Mouse (Mus musculus): ENCODE data around the gene Sgk2. TPM values are rescaled to one million over a fixed set of nuclear protein-coding genes. Genes with fewer than 3 reads are reported as not detected.

Sgk2 gene
- polyA plus RNA-seq, 1 experiment: 15.6 TPM

DNA sequence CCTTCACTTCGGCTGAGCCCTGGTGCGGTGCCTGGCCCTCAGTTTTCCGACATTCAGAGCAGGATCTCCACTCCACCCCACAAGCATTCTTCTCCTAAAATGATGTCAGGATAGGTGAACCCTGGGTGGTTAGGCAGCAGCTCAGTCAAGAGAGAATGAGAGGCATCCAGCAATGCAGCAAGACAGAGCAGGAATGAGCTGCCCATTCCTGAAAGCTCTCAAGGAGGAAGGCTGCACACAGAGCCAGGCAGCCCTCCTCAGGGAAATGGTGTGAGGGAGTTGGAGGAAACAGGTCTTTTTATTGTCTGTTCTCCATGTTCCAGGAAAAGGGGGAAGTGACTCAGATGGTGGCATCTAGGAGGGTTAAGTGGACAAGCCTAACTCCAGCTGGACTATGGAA lies 366 bp upstream of the Sgk2 start:
- WGBS: 47% methylated on average over 3 of the region's 3 CpGs
- no peak for DNase-seq (ENCODE audit: low read depth, low spot score)

GRCm38 (mm10) chr2:162988235-162988634 lies 1.1 kb downstream of the Sgk2 start:
- WGBS: 91% methylated on average over 4 of the region's 4 CpGs
- DNase-seq (ENCODE audit: low read depth, low spot score): no peak

- WGBS: 42% methylated on average over 6 of the region's 6 CpGs
- DNase-seq (ENCODE audit: low read depth, low spot score): no peak
These were observed 4.4 kb downstream of the Sgk2 start for GRCm38 (mm10) chr2:162991394-162992083.

DNA sequence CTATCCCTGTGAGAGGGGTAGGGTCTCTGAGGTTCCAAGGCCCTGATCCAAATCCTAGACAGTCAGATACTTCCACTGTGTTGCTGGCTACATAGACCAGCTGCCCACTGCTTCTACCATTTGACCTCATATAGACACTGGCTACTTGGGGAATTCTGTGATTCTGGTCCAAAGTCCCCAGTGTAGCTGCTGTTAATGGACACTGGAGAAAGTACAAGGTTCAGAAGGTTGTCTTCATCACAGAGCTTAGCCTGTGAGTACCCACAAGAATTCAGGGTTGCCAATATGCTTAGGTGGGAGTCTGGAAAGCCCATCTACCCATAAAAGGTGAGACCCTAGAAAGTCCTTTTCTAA lies 4.9 kb downstream of the Sgk2 start:
- no peak for DNase-seq (ENCODE audit: low read depth, low spot score)

GRCm38 (mm10) chr2:162993881-162994616 lies 6.9 kb downstream of the Sgk2 start:
- no peak for DNase-seq (ENCODE audit: low read depth, low spot score)
- WGBS: 69% methylated on average over 9 of the region's 9 CpGs

GRCm38 (mm10) chr2:162998528-162999230 lies 11.5 kb downstream of the Sgk2 start:
- no peak for DNase-seq (ENCODE audit: low read depth, low spot score)

GRCm38 (mm10) chr2:162999744-163000143 lies 12.6 kb downstream of the Sgk2 start:
- 29% methylated on average over 3 of the region's 3 CpGs for WGBS
- DNase-seq (ENCODE audit: low read depth, low spot score): no peak

More at GRCm38 (mm10) chr2:162998528-162999230, 11.5 kb downstream of the Sgk2 start:
- 37% methylated on average over 18 of the region's 18 CpGs for WGBS

- DNase-seq (ENCODE audit: low read depth, low spot score): no peak
- 75% methylated on average over 1 of the region's 1 CpGs for WGBS
These were observed 13.9 kb downstream of the Sgk2 start for GRCm38 (mm10) chr2:163001071-163001470.

GRCm38 (mm10) chr2:163007299-163007698 lies 20.2 kb downstream of the Sgk2 start:
- WGBS: 35% methylated on average over 4 of the region's 4 CpGs

GRCm38 (mm10) chr2:163016916-163017743 lies 30.0 kb downstream of the Sgk2 start, which contains the start of gene Ift52:
TSS of gene Ift52 (plus strand) at chr2:163017354.
- under 1% methylated on average over 57 of the region's 57 CpGs for WGBS
- peak; percentile 83 for DNase-seq (ENCODE audit: low read depth, low spot score)

More at GRCm38 (mm10) chr2:163007299-163007698, 20.2 kb downstream of the Sgk2 start:
- no peak for DNase-seq (ENCODE audit: low read depth, low spot score)

- DNase-seq (ENCODE audit: low read depth, low spot score): no peak
- WGBS: 85% methylated on average over 5 of the region's 5 CpGs
These were observed 44.2 kb downstream of the Sgk2 start for GRCm38 (mm10) chr2:163031289-163031688.

GRCm38 (mm10) chr2:163031757-163032156 lies 44.6 kb downstream of the Sgk2 start:
- no peak for DNase-seq (ENCODE audit: low read depth, low spot score)
- 89% methylated on average over 2 of the region's 2 CpGs for WGBS

- 68% methylated on average over 4 of the region's 4 CpGs for WGBS
- DNase-seq (ENCODE audit: low read depth, low spot score): no peak
These were observed 45.5 kb downstream of the Sgk2 start for GRCm38 (mm10) chr2:163032622-163033021.

- DNase-seq (ENCODE audit: low read depth, low spot score): no peak
- 89% methylated on average over 7 of the region's 7 CpGs for WGBS
These were observed 52.8 kb downstream of the Sgk2 start for GRCm38 (mm10) chr2:163039940-163040339.

DNA sequence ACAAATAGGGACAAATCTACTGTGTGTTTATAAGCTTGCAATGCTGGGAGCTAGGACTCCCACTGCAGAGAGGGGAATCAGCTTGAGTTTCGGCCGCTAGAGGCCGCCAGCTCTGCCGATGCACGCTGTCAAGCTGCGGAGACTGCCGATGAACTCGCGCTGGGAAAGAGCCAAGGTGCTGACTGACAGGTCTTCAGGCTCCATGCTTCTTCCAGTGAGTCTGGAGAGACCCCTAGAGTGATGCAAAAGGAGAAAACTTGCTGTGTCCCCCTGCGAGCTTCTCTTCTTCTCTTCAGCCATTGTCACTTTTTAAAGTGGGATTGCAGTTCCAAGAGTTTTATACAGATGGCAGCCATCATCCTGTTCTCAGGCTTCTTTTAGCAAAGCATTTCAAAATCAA lies 61.0 kb downstream of the Sgk2 start:
- WGBS: 3% methylated on average over 10 of the region's 10 CpGs
- peak; percentile 29 for DNase-seq (ENCODE audit: low read depth, low spot score)

DNA sequence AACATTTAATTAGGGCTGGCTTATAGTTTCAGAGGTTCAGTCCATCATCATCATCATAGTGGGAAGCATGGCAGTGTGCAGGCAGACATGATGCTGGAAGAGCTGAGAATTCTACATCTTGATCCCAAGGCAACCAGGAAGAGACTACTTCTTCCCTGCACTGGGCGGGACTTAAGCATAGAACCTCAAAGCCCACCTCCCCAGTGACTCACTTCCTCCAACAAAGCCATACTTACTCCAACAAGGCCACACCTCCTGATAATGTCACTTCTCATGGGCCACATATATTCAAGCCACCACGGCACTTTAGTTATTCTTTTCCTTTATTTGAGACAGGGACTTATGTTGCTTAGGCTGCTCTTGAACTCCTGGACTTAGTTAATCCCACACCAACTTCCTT lies 62.0 kb downstream of the Sgk2 start:
- WGBS: 93% methylated on average over 2 of the region's 2 CpGs
- no peak for DNase-seq (ENCODE audit: low read depth, low spot score)

GRCm38 (mm10) chr2:163051691-163052090 lies 64.6 kb downstream of the Sgk2 start:
- WGBS: 37% methylated on average over 1 of the region's 1 CpGs
- DNase-seq (ENCODE audit: low read depth, low spot score): peak; percentile 63

DNA sequence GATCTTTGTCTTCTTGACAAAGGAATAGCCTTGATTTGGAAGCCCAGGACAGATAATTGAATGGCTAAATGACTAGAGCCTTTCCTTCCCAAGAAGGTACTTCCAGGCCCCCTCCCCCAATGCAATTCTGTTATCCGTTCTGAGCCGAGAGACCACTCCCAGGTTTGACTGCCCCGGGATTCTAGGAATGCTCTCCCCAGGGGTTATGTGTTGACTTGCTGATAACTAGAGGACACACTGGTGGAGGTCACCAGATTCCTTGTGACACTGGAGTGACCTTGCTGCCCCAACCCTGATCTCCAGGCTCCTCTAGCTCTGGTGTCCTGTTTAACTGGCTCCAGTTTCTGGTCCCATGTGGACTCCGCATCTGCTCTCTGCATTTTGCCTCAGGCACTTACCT lies 65.0 kb downstream of the Sgk2 start:
- 50% methylated on average over 4 of the region's 4 CpGs for WGBS

GRCm38 (mm10) chr2:163052826-163053225 lies 65.7 kb downstream of the Sgk2 start:
- no peak for DNase-seq (ENCODE audit: low read depth, low spot score)

More for the DNA sequence above, 65.0 kb downstream of the Sgk2 start:
- no peak for DNase-seq (ENCODE audit: low read depth, low spot score)

More at GRCm38 (mm10) chr2:163052826-163053225, 65.7 kb downstream of the Sgk2 start:
- WGBS: 76% methylated on average over 4 of the region's 4 CpGs
